Mouse (Mus musculus) ES-Bruce4 (cell line): ENCODE results near the gene Setd6. TPM values are rescaled to one million over a fixed set of nuclear protein-coding genes. Genes with fewer than 3 reads are reported as not detected.

ENCODE experiments used
- H3K27ac ChIP-seq: 2 replicates; pipeline ENCODE4 v1.5.1; 2012; ENCODE audit warnings: low read length, inconsistent platforms; ENCODE audit not compliant: insufficient read depth
- H3K27me3 ChIP-seq: 2 replicates; pipeline ENCODE4 v1.6.1; 2012; ENCODE audit warnings: mild to moderate bottlenecking, low read length, inconsistent platforms; ENCODE audit not compliant: control insufficient read depth, poor library complexity, insufficient read depth, severe bottlenecking
- H3K36me3 ChIP-seq: 2 replicates; pipeline ENCODE4 v1.6.1; 2012; ENCODE audit warnings: inconsistent platforms, mild to moderate bottlenecking, low read length, moderate library complexity; ENCODE audit not compliant: control insufficient read depth, poor library complexity, insufficient read depth, severe bottlenecking
- H3K4me1 ChIP-seq: one replicate; pipeline ENCODE4 v1.8.1; 2011; ENCODE audit warnings: low read length; ENCODE audit not compliant: control insufficient read depth, insufficient read depth
- H3K4me3 ChIP-seq: 2 replicates; pipeline ENCODE4 v1.5.1; 2011; ENCODE audit warnings: low read depth, mild to moderate bottlenecking, low read length
- H3K9ac ChIP-seq: 2 replicates; pipeline ENCODE4 v1.6.1; 2012; ENCODE audit warnings: low read depth, mild to moderate bottlenecking, inconsistent platforms; ENCODE audit not compliant: poor library complexity, severe bottlenecking
- H3K9me3 ChIP-seq: replicated peaks from 2 replicates; pipeline ENCODE4 v1.6.1; 2012; ENCODE audit warnings: mild to moderate bottlenecking, low read length, inconsistent platforms; ENCODE audit not compliant: control insufficient read depth, poor library complexity, insufficient read depth, severe bottlenecking
- CTCF ChIP-seq: IDR thresholded peaks from one replicate; pipeline ENCODE4 v1.8.1; 2011; ENCODE audit warnings: low read depth, low read length
- EP300 ChIP-seq: IDR thresholded peaks from 2 replicates; pipeline ENCODE4 v1.6.1; 2011; ENCODE audit warnings: low read depth, low read length; ENCODE audit not compliant: insufficient read depth
- POLR2A ChIP-seq: IDR thresholded peaks from one replicate; pipeline ENCODE4 v1.8.1; 2011; ENCODE audit warnings: low read length; ENCODE audit not compliant: insufficient read depth
- polyA plus RNA-seq: library from polyadenylated mRNA; stranded (reverse); fragments of >200 nt; gene quantifications from 2 replicates; pipeline ENCODE4 v1.2.4, GENCODE M21; 2011; ENCODE audit warnings: low read depth; ENCODE audit not compliant: missing spikeins, insufficient read depth, insufficient read length

The Setd6 gene
- polyA plus RNA-seq, 1 experiment = 70.4 TPM

DNA sequence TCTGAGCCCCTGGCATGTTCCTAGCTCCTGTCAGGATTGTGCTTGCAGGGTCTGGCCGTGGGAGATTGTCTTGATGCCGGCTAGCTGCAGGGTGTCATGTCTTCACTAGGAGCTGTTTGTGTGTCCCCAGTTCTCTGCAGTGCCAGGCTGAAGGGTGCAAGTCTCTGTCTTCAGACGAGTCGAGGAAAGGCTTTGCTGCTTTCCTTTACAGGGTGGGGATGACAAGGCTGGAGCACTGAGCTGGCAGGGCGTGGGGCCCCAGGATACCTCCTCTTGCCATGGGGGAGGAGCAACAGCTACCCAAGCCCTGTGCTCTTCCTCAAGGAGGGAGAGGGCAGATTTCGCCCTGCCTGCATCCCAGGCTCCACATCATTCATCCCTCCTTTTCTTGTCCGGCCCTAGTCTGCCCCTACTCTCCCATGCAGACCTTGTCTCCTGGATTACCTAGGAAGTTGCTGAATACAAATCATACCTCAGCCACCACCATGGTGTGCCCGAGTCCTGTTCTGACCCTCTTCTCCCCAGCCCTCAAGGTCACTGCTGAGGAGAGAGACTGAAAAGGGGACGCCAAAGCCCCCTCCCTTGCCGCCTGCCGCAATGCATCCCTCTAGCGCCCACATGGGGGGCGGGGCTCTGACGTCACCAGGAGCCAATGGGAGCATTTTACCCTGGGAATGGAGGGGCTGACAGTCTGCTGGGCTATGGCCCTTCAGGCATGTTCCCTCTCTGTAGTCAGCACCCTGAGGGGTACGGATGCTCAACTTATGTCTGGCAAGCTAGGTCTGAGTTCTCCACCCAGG lies 12.0 kb upstream of the Setd6 start:
- Histone ChIP-seq H3K4me3 (peak overlapping the region; percentile 69), H3K27ac (no peak overlapping the region), H3K27me3 (no peaks in the 10 kb centered on the region), H3K36me3 (no peaks in the 10 kb centered on the region), H3K9me3 (no peaks in the 10 kb centered on the region), H3K4me1 (no peaks in the 10 kb centered on the region), H3K9ac (peak overlapping the region; percentile 28; the same call in 1 of the 2 replicates)
- TF ChIP-seq POLR2A (no peak), CTCF (no peak), EP300 (no peak)

GRCm38 (mm10) chr8:95704538-95704937 lies 11.1 kb upstream of the Setd6 start:
- Histone ChIP-seq H3K36me3 (no peaks in the 10 kb centered on the region), H3K27ac (no peak overlapping the region), H3K9me3 (no peaks in the 10 kb centered on the region), H3K27me3 (no peaks in the 10 kb centered on the region), H3K4me3 (no peak overlapping the region), H3K4me1 (peaks cover 3% of the 10 kb centered on the region), H3K9ac (no peak overlapping the region)
- TF ChIP-seq CTCF = no peak
- no peak for TF ChIP-seq EP300
- no peak for TF ChIP-seq POLR2A

DNA sequence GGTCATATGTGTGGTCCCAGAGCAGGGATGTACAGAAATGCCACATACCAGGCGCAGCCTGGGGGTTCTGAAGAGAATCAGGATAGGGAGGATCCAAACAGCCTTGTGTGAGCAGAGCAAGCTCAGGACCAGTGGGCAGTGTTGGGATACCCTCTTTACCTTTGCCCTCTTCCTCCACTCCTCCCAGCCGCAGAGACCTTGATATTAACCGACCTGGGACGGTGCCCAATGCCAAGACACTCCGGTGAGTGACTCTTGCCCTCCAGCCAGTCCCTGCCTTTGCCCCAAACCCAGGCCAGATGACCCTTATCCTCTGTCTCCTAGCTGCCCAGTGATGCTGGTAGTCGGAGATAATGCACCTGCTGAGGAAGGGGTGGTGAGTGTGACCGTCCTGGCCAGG lies 6.1 kb upstream of the Setd6 start:
- H3K9me3 ChIP-seq = no peaks in the 10 kb centered on the region

DNA sequence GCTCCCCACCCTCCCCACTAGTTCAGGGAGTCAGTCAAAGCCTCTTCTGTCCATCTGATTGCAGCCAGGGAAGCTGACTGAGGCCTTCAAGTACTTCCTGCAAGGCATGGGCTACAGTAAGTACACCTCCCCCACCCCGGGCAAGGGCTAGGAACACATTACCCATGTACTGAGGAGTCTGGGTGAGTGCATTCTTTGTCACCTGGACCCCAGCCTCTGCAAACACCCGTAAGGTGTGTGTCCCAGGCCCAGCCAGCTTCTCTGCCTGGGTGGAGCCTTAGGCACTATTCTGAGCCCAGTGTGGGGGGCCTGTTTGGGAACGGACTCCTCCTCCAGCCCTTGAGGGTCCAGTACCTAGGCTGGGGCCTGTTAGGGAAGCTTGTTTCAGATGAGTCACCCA lies 4.7 kb upstream of the Setd6 start:
- no peak overlapping the region for H3K27ac ChIP-seq
- no peaks in the 10 kb centered on the region for H3K9me3 ChIP-seq
- no peaks in the 10 kb centered on the region for H3K36me3 ChIP-seq
- TF ChIP-seq CTCF (no peak), POLR2A (no peak), EP300 (no peak)
- peaks cover 6% of the 10 kb centered on the region for H3K4me1 ChIP-seq
- H3K4me3 ChIP-seq = no peak overlapping the region
- no peaks in the 10 kb centered on the region for H3K27me3 ChIP-seq
- no peak overlapping the region for H3K9ac ChIP-seq

More for the DNA sequence above, 6.1 kb upstream of the Setd6 start:
- H3K36me3 ChIP-seq = no peaks in the 10 kb centered on the region
- no peak overlapping the region for H3K9ac ChIP-seq
- no peak overlapping the region for H3K4me3 ChIP-seq
- peaks cover 6% of the 10 kb centered on the region for H3K4me1 ChIP-seq
- no peaks in the 10 kb centered on the region for H3K27me3 ChIP-seq
- H3K27ac ChIP-seq = no peak overlapping the region
- TF ChIP-seq CTCF = no peak
- no peak for TF ChIP-seq POLR2A
- no peak for TF ChIP-seq EP300

DNA sequence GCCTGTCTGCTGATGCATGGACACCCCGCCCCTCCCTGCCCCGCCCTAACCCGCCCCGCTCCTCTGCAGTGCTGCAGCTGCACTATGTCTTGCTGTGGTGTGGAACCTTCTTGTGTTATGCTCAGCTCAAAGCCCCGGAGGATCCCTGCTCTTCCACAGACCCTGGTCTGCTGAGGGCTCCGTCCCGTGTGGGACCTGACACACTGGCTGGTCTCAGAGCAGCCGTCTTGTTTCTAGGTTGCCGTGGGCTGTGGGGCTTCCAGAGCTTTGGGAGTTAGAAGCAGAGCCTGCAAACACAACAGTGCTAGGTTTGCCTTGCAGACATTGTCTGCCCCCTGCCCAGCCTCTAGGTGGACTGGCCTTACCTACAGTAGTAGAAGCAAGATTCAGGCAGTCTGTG lies 3.3 kb upstream of the Setd6 start:
- Histone ChIP-seq H3K27ac (no peak overlapping the region), H3K27me3 (no peaks in the 10 kb centered on the region), H3K9ac (no peak overlapping the region), H3K4me1 (peaks cover 6% of the 10 kb centered on the region), H3K36me3 (peaks cover 6% of the 10 kb centered on the region), H3K9me3 (no peaks in the 10 kb centered on the region), H3K4me3 (no peak overlapping the region)
- no peak for TF ChIP-seq CTCF
- no peak for TF ChIP-seq POLR2A
- no peak for TF ChIP-seq EP300
